Mouse (Mus musculus): Measurements from ENCODE around the gene Tnfrsf1b. TPM values are rescaled to one million over a fixed set of nuclear protein-coding genes. Genes with fewer than 3 reads are reported as not detected.

Gene Tnfrsf1b
- polyA plus RNA-seq, 1 experiment from 2014 or later, result 2.1 TPM

GRCm38 (mm10) chr4:145264761-145265160 is 18.1 kb upstream of the Tnfrsf1b start:
- Histone ChIP-seq H3K27ac (ENCODE audit: low read depth, low read length) (no peak overlapping the region), H3K4me3 (ENCODE audit: low read depth, low read length) (no peak overlapping the region), H3K9ac (ENCODE audit: low read length) (no peak overlapping the region), H3K4me2 (ENCODE audit: low read depth, low read length, severe bottlenecking) (no peak overlapping the region), H3K27me3 (ENCODE audit: control insufficient read depth, insufficient read depth, low read length) (no peaks in the 10 kb centered on the region), H3K36me3 (ENCODE audit: control insufficient read depth, insufficient read depth, low read length) (no peaks in the 10 kb centered on the region), H3K4me1 (replicated peaks; ENCODE audit: control insufficient read depth, insufficient read depth, low read length) (no peaks in the 10 kb centered on the region), H3K9me3 (ENCODE audit: control insufficient read depth, low read length) (no peaks in the 10 kb centered on the region)
- 40% methylated on average over 2 of the region's 2 CpGs for WGBS
- ATAC-seq (replicated peaks; ENCODE audit: low FRiP score) (no peak), DNase-seq (ENCODE audit: low spot score) (no peak)

- Histone ChIP-seq H3K27ac (ENCODE audit: low read depth, low read length) (no peak overlapping the region), H3K9ac (ENCODE audit: low read length) (no peak overlapping the region), H3K36me3 (ENCODE audit: control insufficient read depth, insufficient read depth, low read length) (no peaks in the 10 kb centered on the region), H3K9me3 (ENCODE audit: control insufficient read depth, low read length) (no peaks in the 10 kb centered on the region), H3K27me3 (ENCODE audit: control insufficient read depth, insufficient read depth, low read length) (no peaks in the 10 kb centered on the region), H3K4me3 (ENCODE audit: low read depth, low read length) (no peak overlapping the region), H3K4me2 (ENCODE audit: low read depth, low read length, severe bottlenecking) (no peak overlapping the region), H3K4me1 (replicated peaks; ENCODE audit: control insufficient read depth, insufficient read depth, low read length) (no peaks in the 10 kb centered on the region)
- WGBS, result 94% methylated on average over 1 of the region's 1 CpGs
- DNase-seq (ENCODE audit: low spot score) (no peak), ATAC-seq (replicated peaks; ENCODE audit: low FRiP score) (no peak)
Observed at GRCm38 (mm10) chr4:145263583-145263982, 16.9 kb upstream of the Tnfrsf1b start.

- H3K9me3 ChIP-seq (ENCODE audit: control insufficient read depth, low read length), result no peaks in the 10 kb centered on the region
- H3K4me3 ChIP-seq (ENCODE audit: low read depth, low read length), result no peak overlapping the region
- 83% methylated on average over 5 of the region's 5 CpGs for WGBS
- no peak overlapping the region for H3K27ac ChIP-seq (ENCODE audit: low read depth, low read length)
- H3K4me1 ChIP-seq (replicated peaks; ENCODE audit: control insufficient read depth, insufficient read depth, low read length), result no peaks in the 10 kb centered on the region
- no peaks in the 10 kb centered on the region for H3K27me3 ChIP-seq (ENCODE audit: control insufficient read depth, insufficient read depth, low read length)
- no peak overlapping the region for H3K4me2 ChIP-seq (ENCODE audit: low read depth, low read length, severe bottlenecking)
- ATAC-seq (replicated peaks; ENCODE audit: low FRiP score) (no peak), DNase-seq (ENCODE audit: low spot score) (no peak)
- H3K36me3 ChIP-seq (ENCODE audit: control insufficient read depth, insufficient read depth, low read length), result no peaks in the 10 kb centered on the region
- no peak overlapping the region for H3K9ac ChIP-seq (ENCODE audit: low read length)
Observed at GRCm38 (mm10) chr4:145260802-145261201, 14.1 kb upstream of the Tnfrsf1b start.

GRCm38 (mm10) chr4:145257751-145258434 is 11.2 kb upstream of the Tnfrsf1b start:
- H3K9me3 ChIP-seq (ENCODE audit: control insufficient read depth, low read length), result no peaks in the 10 kb centered on the region
- DNase-seq (ENCODE audit: low spot score), result no peak
- WGBS, result 65% methylated on average over 5 of the region's 5 CpGs

GRCm38 (mm10) chr4:145256144-145256543 is 9.5 kb upstream of the Tnfrsf1b start:
- Histone ChIP-seq H3K27me3 (ENCODE audit: control insufficient read depth, insufficient read depth, low read length) (no peaks in the 10 kb centered on the region), H3K27ac (ENCODE audit: low read depth, low read length) (no peak overlapping the region), H3K4me1 (replicated peaks; ENCODE audit: control insufficient read depth, insufficient read depth, low read length) (no peaks in the 10 kb centered on the region), H3K4me3 (ENCODE audit: low read depth, low read length) (no peak overlapping the region), H3K9ac (ENCODE audit: low read length) (no peak overlapping the region), H3K36me3 (ENCODE audit: control insufficient read depth, insufficient read depth, low read length) (no peaks in the 10 kb centered on the region), H3K9me3 (ENCODE audit: control insufficient read depth, low read length) (no peaks in the 10 kb centered on the region), H3K4me2 (ENCODE audit: low read depth, low read length, severe bottlenecking) (no peak overlapping the region)
- WGBS, result 90% methylated on average over 5 of the region's 5 CpGs
- DNase-seq (ENCODE audit: low spot score), result no peak
- no peak for ATAC-seq (replicated peaks; ENCODE audit: low FRiP score)

More at GRCm38 (mm10) chr4:145257751-145258434, 11.2 kb upstream of the Tnfrsf1b start:
- H3K36me3 ChIP-seq (ENCODE audit: control insufficient read depth, insufficient read depth, low read length), result no peaks in the 10 kb centered on the region
- H3K4me1 ChIP-seq (replicated peaks; ENCODE audit: control insufficient read depth, insufficient read depth, low read length), result no peaks in the 10 kb centered on the region
- H3K27me3 ChIP-seq (ENCODE audit: control insufficient read depth, insufficient read depth, low read length), result no peaks in the 10 kb centered on the region
- no peak overlapping the region for H3K9ac ChIP-seq (ENCODE audit: low read length)
- no peak for ATAC-seq (replicated peaks; ENCODE audit: low FRiP score)
- H3K4me2 ChIP-seq (ENCODE audit: low read depth, low read length, severe bottlenecking), result no peak overlapping the region
- no peak overlapping the region for H3K27ac ChIP-seq (ENCODE audit: low read depth, low read length)
- H3K4me3 ChIP-seq (ENCODE audit: low read depth, low read length), result no peak overlapping the region

- Histone ChIP-seq H3K9me3 (ENCODE audit: control insufficient read depth, low read length) (no peaks in the 10 kb centered on the region), H3K4me1 (replicated peaks; ENCODE audit: control insufficient read depth, insufficient read depth, low read length) (no peaks in the 10 kb centered on the region), H3K27ac (ENCODE audit: low read depth, low read length) (no peak overlapping the region), H3K36me3 (ENCODE audit: control insufficient read depth, insufficient read depth, low read length) (no peaks in the 10 kb centered on the region), H3K4me2 (ENCODE audit: low read depth, low read length, severe bottlenecking) (no peak overlapping the region), H3K27me3 (ENCODE audit: control insufficient read depth, insufficient read depth, low read length) (no peaks in the 10 kb centered on the region), H3K4me3 (ENCODE audit: low read depth, low read length) (no peak overlapping the region), H3K9ac (ENCODE audit: low read length) (no peak overlapping the region)
- ATAC-seq (replicated peaks; ENCODE audit: low FRiP score) (no peak), DNase-seq (ENCODE audit: low spot score) (no peak)
- WGBS, result 60% methylated on average over 13 of the region's 13 CpGs
Observed at GRCm38 (mm10) chr4:145254418-145254817, 7.7 kb upstream of the Tnfrsf1b start.

GRCm38 (mm10) chr4:145252611-145253010 is 5.9 kb upstream of the Tnfrsf1b start:
- WGBS, result 83% methylated on average over 8 of the region's 8 CpGs
- Histone ChIP-seq H3K36me3 (ENCODE audit: control insufficient read depth, insufficient read depth, low read length) (no peaks in the 10 kb centered on the region), H3K4me2 (ENCODE audit: low read depth, low read length, severe bottlenecking) (no peak overlapping the region), H3K27me3 (ENCODE audit: control insufficient read depth, insufficient read depth, low read length) (no peaks in the 10 kb centered on the region), H3K4me3 (ENCODE audit: low read depth, low read length) (no peak overlapping the region), H3K27ac (ENCODE audit: low read depth, low read length) (no peak overlapping the region), H3K4me1 (replicated peaks; ENCODE audit: control insufficient read depth, insufficient read depth, low read length) (no peaks in the 10 kb centered on the region), H3K9ac (ENCODE audit: low read length) (no peak overlapping the region), H3K9me3 (ENCODE audit: control insufficient read depth, low read length) (no peaks in the 10 kb centered on the region)
- no peak for DNase-seq (ENCODE audit: low spot score)
- no peak for ATAC-seq (replicated peaks; ENCODE audit: low FRiP score)

GRCm38 (mm10) chr4:145251546-145251945 is 4.9 kb upstream of the Tnfrsf1b start:
- no peak overlapping the region for H3K9ac ChIP-seq (ENCODE audit: low read length)
- ATAC-seq (replicated peaks; ENCODE audit: low FRiP score), result no peak
- H3K36me3 ChIP-seq (ENCODE audit: control insufficient read depth, insufficient read depth, low read length), result no peaks in the 10 kb centered on the region
- 90% methylated on average over 4 of the region's 4 CpGs for WGBS
- H3K27me3 ChIP-seq (ENCODE audit: control insufficient read depth, insufficient read depth, low read length), result peaks cover under 1% of the 10 kb centered on the region; the same call in 1 of the 2 replicates
- no peaks in the 10 kb centered on the region for H3K9me3 ChIP-seq (ENCODE audit: control insufficient read depth, low read length)
- no peak overlapping the region for H3K4me2 ChIP-seq (ENCODE audit: low read depth, low read length, severe bottlenecking)
- no peak overlapping the region for H3K27ac ChIP-seq (ENCODE audit: low read depth, low read length)
- no peaks in the 10 kb centered on the region for H3K4me1 ChIP-seq (replicated peaks; ENCODE audit: control insufficient read depth, insufficient read depth, low read length)
- DNase-seq (ENCODE audit: low spot score), result no peak
- no peak overlapping the region for H3K4me3 ChIP-seq (ENCODE audit: low read depth, low read length)

- DNase-seq (ENCODE audit: low spot score) (no peak), ATAC-seq (replicated peaks; ENCODE audit: low FRiP score) (no peak)
- Histone ChIP-seq H3K27me3 (ENCODE audit: control insufficient read depth, insufficient read depth, low read length) (peaks cover 5% of the 10 kb centered on the region), H3K9ac (ENCODE audit: low read length) (no peak overlapping the region), H3K9me3 (ENCODE audit: control insufficient read depth, low read length) (no peaks in the 10 kb centered on the region), H3K4me2 (ENCODE audit: low read depth, low read length, severe bottlenecking) (no peak overlapping the region), H3K4me1 (replicated peaks; ENCODE audit: control insufficient read depth, insufficient read depth, low read length) (0 out of 2 replicates have a peak, but pooled peaks cover 2% of the 10 kb centered on the region), H3K27ac (ENCODE audit: low read depth, low read length) (no peak overlapping the region), H3K4me3 (ENCODE audit: low read depth, low read length) (no peak overlapping the region), H3K36me3 (ENCODE audit: control insufficient read depth, insufficient read depth, low read length) (no peaks in the 10 kb centered on the region)
- WGBS, result 87% methylated on average over 4 of the region's 4 CpGs
Observed at GRCm38 (mm10) chr4:145250002-145250401, 3.3 kb upstream of the Tnfrsf1b start.

Measured in forebrain, embryonic 11.5 days (tissue).